Mouse (Mus musculus) kidney, embryonic 15.5 days (tissue): Measurements from ENCODE around the gene Bcdin3d. TPM values are rescaled to one million over a fixed set of nuclear protein-coding genes. Genes with fewer than 3 reads are reported as not detected.

Experiments used
- ATAC-seq: fragments of 200-750 bp; cut with Nextera tagmentation; replicated peaks from 2 replicates; pipeline ENCODE4 v1.8.0; 2017; ENCODE audit warnings: moderate TSS enrichment; ENCODE audit not compliant: low FRiP score
- H3K27ac ChIP-seq: fragments of 300-500 bp; sonication (generic); 2 replicates; pipeline ENCODE4 v1.5.1; 2015; ENCODE audit warnings: mild to moderate bottlenecking, inconsistent platforms
- H3K27me3 ChIP-seq: fragments of 300-500 bp; sonication (generic); 2 replicates; pipeline ENCODE4 v1.6.1; 2015; ENCODE audit warnings: inconsistent platforms
- H3K36me3 ChIP-seq: fragments of 300-500 bp; sonication (generic); 2 replicates; pipeline ENCODE4 v1.6.1; 2015; ENCODE audit warnings: inconsistent platforms
- H3K4me1 ChIP-seq: fragments of 300-500 bp; sonication (generic); 2 replicates; pipeline ENCODE4 v1.6.1; 2015; ENCODE audit warnings: inconsistent platforms
- H3K4me2 ChIP-seq: fragments of 300-500 bp; sonication (generic); 2 replicates; pipeline ENCODE4 v1.6.1; 2015; ENCODE audit warnings: moderate library complexity, mild to moderate bottlenecking, inconsistent platforms
- H3K4me3 ChIP-seq: fragments of 300-500 bp; sonication (generic); replicated peaks from 2 replicates; pipeline ENCODE4 v1.5.1; 2015; ENCODE audit warnings: mild to moderate bottlenecking, inconsistent platforms
- H3K9ac ChIP-seq: fragments of 300-500 bp; sonication (generic); 2 replicates; pipeline ENCODE4 v1.6.1; 2015; ENCODE audit warnings: mild to moderate bottlenecking, inconsistent platforms
- H3K9me3 ChIP-seq: fragments of 300-500 bp; sonication (generic); replicated peaks from 2 replicates; pipeline ENCODE4 v1.6.1; 2016; ENCODE audit warnings: inconsistent platforms
- WGBS: fragments of 180-500 bp; shearing (Covaris S2); methylation state at CpG from one replicate; pipeline ENCODE4 v1.1.7; 2015; ENCODE audit warnings: mixed read lengths; 5-methylcytosine and 5-hydroxymethylcytosine counted together
- polyA plus RNA-seq: library from polyadenylated mRNA; unstranded; fragments of >200 nt; fragmentation: Nextera tagmentation; extraction: Ambion mirVana; gene quantifications from 2 replicates; pipeline ENCODE4 v1.2.1, GENCODE M21; 2015

Gene Bcdin3d
- 15.6 and 17.3 TPM in 2 replicates for polyA plus RNA-seq

- ATAC-seq, result peak; percentile 83
- under 1% methylated on average over 26 of the region's 26 CpGs for WGBS
- Histone ChIP-seq H3K4me2 (peak within 1 kb of the TSS; percentile 63), H3K4me3 (peak within 1 kb of the TSS; percentile 73), H3K9me3 (no peaks in the 10 kb centered on the region), H3K27me3 (no peaks in the 10 kb centered on the region), H3K36me3 (peaks cover 13% of the 10 kb centered on the region), H3K4me1 (peaks cover 32% of the 10 kb centered on the region), H3K9ac (peak within 1 kb of the TSS; percentile 81), H3K27ac (peak within 1 kb of the TSS; percentile 93)
Measured at GRCm38 (mm10) chr15:99474576-99474926, at the start of gene Bcdin3d. TSS of gene Bcdin3d (minus strand) at chr15:99474730.

GRCm38 (mm10) chr15:99520306-99520705 is 45.8 kb upstream of the Bcdin3d start:
- no peak for ATAC-seq
- 72% methylated on average over 7 of the region's 7 CpGs for WGBS
- Histone ChIP-seq H3K4me3 (no peak overlapping the region), H3K36me3 (no peaks in the 10 kb centered on the region), H3K27me3 (0 out of 2 replicates have a peak, but pooled peaks cover 8% of the 10 kb centered on the region), H3K9ac (no peak overlapping the region), H3K4me2 (no peak overlapping the region), H3K4me1 (peaks cover 14% of the 10 kb centered on the region), H3K27ac (no peak overlapping the region), H3K9me3 (no peaks in the 10 kb centered on the region)

DNA sequence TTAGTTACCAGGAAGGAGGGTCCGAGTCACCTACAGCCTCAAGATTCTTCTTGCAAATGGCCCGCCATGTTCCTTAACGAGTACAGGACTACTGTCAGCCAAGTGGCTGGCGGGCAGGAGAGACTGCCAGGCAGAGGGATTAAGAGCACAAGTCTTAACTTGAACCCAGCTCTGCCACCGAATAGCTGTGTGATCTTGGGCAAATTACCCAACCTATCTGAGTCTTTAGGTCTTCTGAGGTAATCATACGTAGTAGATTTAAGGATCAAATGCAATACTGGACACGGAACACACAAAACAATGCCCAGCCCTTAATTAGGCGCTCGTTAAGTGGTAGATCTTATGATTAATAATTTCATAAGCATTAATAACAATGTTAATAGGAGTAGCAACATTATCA is 45.1 kb upstream of the Bcdin3d start:
- H3K9ac ChIP-seq, result no peak overlapping the region
- WGBS, result 94% methylated on average over 9 of the region's 9 CpGs
- H3K4me3 ChIP-seq, result no peak overlapping the region
- no peaks in the 10 kb centered on the region for H3K9me3 ChIP-seq
- no peak overlapping the region for H3K4me2 ChIP-seq
- H3K36me3 ChIP-seq, result no peaks in the 10 kb centered on the region
- no peak overlapping the region for H3K27ac ChIP-seq
- no peak for ATAC-seq
- H3K27me3 ChIP-seq, result 0 out of 2 replicates have a peak, but pooled peaks cover 8% of the 10 kb centered on the region
- H3K4me1 ChIP-seq, result peaks cover 14% of the 10 kb centered on the region

- WGBS, result 81% methylated on average over 7 of the region's 7 CpGs
Measured at GRCm38 (mm10) chr15:99517715-99518114, 43.2 kb upstream of the Bcdin3d start.

GRCm38 (mm10) chr15:99516715-99517114 is 42.2 kb upstream of the Bcdin3d start:
- H3K27ac ChIP-seq, result no peak overlapping the region
- H3K4me2 ChIP-seq, result no peak overlapping the region
- peaks cover 34% of the 10 kb centered on the region for H3K4me1 ChIP-seq
- 0 out of 2 replicates have a peak, but pooled peaks cover 3% of the 10 kb centered on the region for H3K27me3 ChIP-seq
- WGBS, result 26% methylated on average over 8 of the region's 8 CpGs
- ATAC-seq, result peak; percentile 60; the same call in 1 of the 2 replicates
- H3K36me3 ChIP-seq, result no peaks in the 10 kb centered on the region
- no peak overlapping the region for H3K4me3 ChIP-seq
- H3K9me3 ChIP-seq, result no peaks in the 10 kb centered on the region
- H3K9ac ChIP-seq, result no peak overlapping the region

More at GRCm38 (mm10) chr15:99517715-99518114, 43.2 kb upstream of the Bcdin3d start:
- Histone ChIP-seq H3K9ac (no peak overlapping the region), H3K27me3 (0 out of 2 replicates have a peak, but pooled peaks cover 3% of the 10 kb centered on the region), H3K4me3 (no peak overlapping the region), H3K4me2 (no peak overlapping the region), H3K9me3 (no peaks in the 10 kb centered on the region), H3K36me3 (no peaks in the 10 kb centered on the region), H3K4me1 (peaks cover 24% of the 10 kb centered on the region), H3K27ac (no peak overlapping the region)
- ATAC-seq, result no peak

DNA sequence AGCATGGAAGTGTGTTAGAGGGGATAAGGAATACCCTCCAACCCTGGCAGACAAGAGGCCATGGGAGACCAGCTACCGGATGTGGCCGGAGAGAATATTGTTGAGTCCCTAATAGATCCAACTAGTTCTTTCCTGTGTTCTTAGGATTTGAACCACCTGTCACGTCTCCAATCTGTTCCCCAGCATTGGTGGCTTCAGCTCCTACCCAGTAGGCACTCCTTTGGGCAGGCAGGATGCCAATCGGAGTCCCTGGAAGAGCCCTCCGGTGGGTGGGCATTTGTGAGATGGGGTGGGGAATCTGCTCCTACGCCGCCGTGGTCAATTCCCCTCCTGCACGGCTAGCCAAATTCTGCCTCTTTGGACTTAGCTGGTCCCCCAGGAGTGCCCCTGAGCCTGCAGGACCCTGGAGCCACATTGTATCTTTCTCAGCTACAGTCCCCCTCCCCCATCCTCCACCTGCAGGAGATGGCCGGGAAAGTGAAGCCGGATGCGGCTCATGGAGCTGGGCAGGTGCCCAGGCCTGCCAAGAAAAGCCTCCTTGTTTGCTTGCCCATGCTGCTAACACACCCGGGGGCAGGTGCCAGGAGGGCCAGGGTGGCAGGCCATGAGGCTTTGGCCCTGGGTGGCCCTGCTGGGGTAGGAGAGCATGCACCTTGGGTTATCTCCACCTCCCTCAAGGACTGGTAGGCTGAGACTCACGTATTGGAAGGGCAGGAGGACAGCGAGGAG is 37.4 kb upstream of the Bcdin3d start:
- no peak overlapping the region for H3K4me2 ChIP-seq
- no peak overlapping the region for H3K9ac ChIP-seq
- H3K4me1 ChIP-seq, result peaks cover 34% of the 10 kb centered on the region
- ATAC-seq, result no peak
- H3K27me3 ChIP-seq, result no peaks in the 10 kb centered on the region
- H3K4me3 ChIP-seq, result no peak overlapping the region
- no peaks in the 10 kb centered on the region for H3K9me3 ChIP-seq
- 80% methylated on average over 15 of the region's 15 CpGs for WGBS
- no peaks in the 10 kb centered on the region for H3K36me3 ChIP-seq
- no peak overlapping the region for H3K27ac ChIP-seq

DNA sequence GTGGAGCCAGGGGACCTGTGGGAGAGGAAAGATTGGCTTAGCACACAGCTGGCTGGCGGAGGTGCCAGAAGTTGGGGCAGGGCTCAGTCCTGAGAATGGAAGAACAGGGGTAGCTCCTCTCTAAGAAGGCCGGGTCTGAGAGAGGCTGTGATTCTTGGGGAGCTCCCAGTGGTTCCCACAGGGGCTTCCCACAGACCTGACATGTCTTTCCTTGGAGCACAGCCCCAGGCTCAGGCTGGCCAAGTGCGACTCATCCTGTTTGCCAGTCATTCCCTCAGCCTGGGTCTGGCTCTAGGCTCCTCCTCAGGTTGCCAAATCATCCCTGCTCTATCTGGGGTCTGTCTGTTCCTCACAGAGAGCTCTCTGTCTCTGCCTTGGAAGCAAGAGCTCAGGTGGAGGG is 36.1 kb upstream of the Bcdin3d start:
- Histone ChIP-seq H3K4me1 (peaks cover 31% of the 10 kb centered on the region), H3K9ac (no peak overlapping the region), H3K4me3 (no peak overlapping the region), H3K27me3 (no peaks in the 10 kb centered on the region), H3K4me2 (no peak overlapping the region), H3K36me3 (no peaks in the 10 kb centered on the region), H3K27ac (no peak overlapping the region), H3K9me3 (no peaks in the 10 kb centered on the region)
- no peak for ATAC-seq
- 82% methylated on average over 3 of the region's 3 CpGs for WGBS

DNA sequence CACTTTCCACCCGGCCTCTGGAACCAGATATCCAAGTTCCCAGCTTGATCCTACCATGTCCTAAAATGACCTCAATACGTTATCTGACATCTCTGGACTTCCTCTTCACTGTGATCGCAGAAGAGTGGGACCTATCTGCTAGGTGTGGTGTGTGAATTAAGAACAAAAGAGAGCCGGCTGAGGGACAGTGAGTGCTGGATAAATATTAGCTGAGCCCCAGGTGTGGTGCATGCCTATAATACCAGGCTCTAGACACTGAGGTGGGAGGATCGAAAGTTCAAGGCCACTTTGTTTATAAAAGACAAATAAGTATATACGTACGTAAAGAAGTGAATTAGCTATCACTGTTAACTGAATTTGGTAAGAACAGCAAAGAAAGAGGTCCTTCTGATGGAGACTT is 35.3 kb upstream of the Bcdin3d start:
- no peaks in the 10 kb centered on the region for H3K9me3 ChIP-seq
- H3K36me3 ChIP-seq, result no peaks in the 10 kb centered on the region
- ATAC-seq, result no peak
- H3K4me2 ChIP-seq, result no peak overlapping the region
- peaks cover 37% of the 10 kb centered on the region for H3K4me1 ChIP-seq
- no peak overlapping the region for H3K4me3 ChIP-seq
- WGBS, result 85% methylated on average over 7 of the region's 7 CpGs
- H3K27me3 ChIP-seq, result no peaks in the 10 kb centered on the region
- H3K9ac ChIP-seq, result no peak overlapping the region
- H3K27ac ChIP-seq, result no peak overlapping the region

DNA sequence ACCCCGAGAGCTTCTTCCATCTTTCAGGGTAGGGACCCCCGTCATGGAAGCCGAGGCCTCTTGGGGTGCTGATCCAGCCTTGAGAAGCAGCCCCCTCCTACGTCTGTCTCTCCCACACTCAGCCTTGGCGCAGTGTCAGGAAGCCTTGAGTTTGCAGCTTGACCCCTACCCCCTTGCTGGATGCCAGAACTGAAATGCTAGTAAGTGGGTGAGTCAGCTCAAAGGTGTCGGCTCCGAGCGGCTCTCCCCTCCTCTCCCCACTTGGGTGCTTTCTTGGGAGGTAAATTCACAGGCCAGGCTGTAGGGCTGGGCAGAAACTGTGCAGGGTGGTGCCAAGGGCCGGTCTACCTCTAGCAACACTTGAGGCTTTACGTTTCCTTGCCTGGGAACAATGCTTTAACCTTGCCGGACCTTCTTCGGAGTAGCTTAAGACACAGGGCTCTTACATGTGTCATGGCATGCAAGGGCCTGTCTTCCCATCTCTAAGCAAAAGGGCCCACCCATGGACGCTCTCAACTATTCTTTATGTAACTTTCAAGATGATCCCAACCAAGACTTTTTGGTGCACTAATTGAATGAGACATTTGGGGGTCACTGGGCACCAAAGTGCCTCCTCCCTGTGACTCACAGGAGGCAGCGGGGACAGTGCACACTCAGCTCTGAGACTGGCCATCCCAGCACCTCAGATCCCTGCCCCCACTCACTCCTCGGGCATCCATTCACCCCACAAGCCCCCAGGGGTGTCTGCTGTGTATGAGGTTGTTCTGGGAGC is 31.0 kb upstream of the Bcdin3d start:
- 53% methylated on average over 15 of the region's 15 CpGs for WGBS
- no peaks in the 10 kb centered on the region for H3K9me3 ChIP-seq
- no peak overlapping the region for H3K27ac ChIP-seq
- H3K9ac ChIP-seq, result no peak overlapping the region
- H3K4me1 ChIP-seq, result peaks cover 57% of the 10 kb centered on the region
- no peak overlapping the region for H3K4me3 ChIP-seq
- no peaks in the 10 kb centered on the region for H3K27me3 ChIP-seq
- ATAC-seq, result no peak
- no peaks in the 10 kb centered on the region for H3K36me3 ChIP-seq
- no peak overlapping the region for H3K4me2 ChIP-seq

GRCm38 (mm10) chr15:99503256-99503655 is 28.7 kb upstream of the Bcdin3d start:
- Histone ChIP-seq H3K9ac (no peak overlapping the region), H3K4me1 (peaks cover 80% of the 10 kb centered on the region), H3K27me3 (no peaks in the 10 kb centered on the region), H3K27ac (peak overlapping the region; percentile 92), H3K4me2 (no peak overlapping the region), H3K4me3 (no peak overlapping the region), H3K36me3 (no peaks in the 10 kb centered on the region), H3K9me3 (no peaks in the 10 kb centered on the region)
- ATAC-seq, result no peak
- 51% methylated on average over 5 of the region's 5 CpGs for WGBS

GRCm38 (mm10) chr15:99502311-99502831 is 27.8 kb upstream of the Bcdin3d start:
- H3K27ac ChIP-seq, result peak overlapping the region; percentile 92
- H3K4me2 ChIP-seq, result peak overlapping the region; percentile 38
- no peak overlapping the region for H3K9ac ChIP-seq
- H3K36me3 ChIP-seq, result no peaks in the 10 kb centered on the region
- 22% methylated on average over 12 of the region's 12 CpGs for WGBS
- H3K27me3 ChIP-seq, result no peaks in the 10 kb centered on the region
- H3K4me1 ChIP-seq, result peaks cover 89% of the 10 kb centered on the region
- no peaks in the 10 kb centered on the region for H3K9me3 ChIP-seq
- H3K4me3 ChIP-seq, result no peak overlapping the region
- ATAC-seq, result peak; percentile 52
